Mouse (Mus musculus) heart, postnatal 0 days (tissue): Measurements from ENCODE around the gene Ccdc122. TPM values are rescaled to one million over a fixed set of nuclear protein-coding genes. Genes with fewer than 3 reads are reported as not detected.
"Not testable (repeated sequence)": the region's sequence is repeated elsewhere in the genome, so short reads cannot be mapped to it uniquely, and the experiment has no call there.

Experiments
- ATAC-seq: fragments of 200-750 bp; cut with Nextera tagmentation; 2 replicates; pipeline ENCODE4 v1.8.0; 2017; ENCODE audit warnings: low read depth, moderate number of reproducible peaks, moderate library complexity; ENCODE audit not compliant: insufficient read depth
- DNase-seq: peaks from one replicate; pipeline ENCODE4 v3.0.0-alpha.2; 2016; ENCODE audit warnings: low spot score
- H3K27ac ChIP-seq: fragments of 300-500 bp; sonication (generic); 2 replicates; pipeline ENCODE4 v1.5.1; 2014; ENCODE audit warnings: low read depth, mild to moderate bottlenecking
- H3K27me3 ChIP-seq: fragments of 300-500 bp; sonication (generic); 2 replicates; pipeline ENCODE4 v1.6.1; 2014; ENCODE audit warnings: low read length, mixed read lengths; ENCODE audit not compliant: control insufficient read depth, insufficient read depth
- H3K36me3 ChIP-seq: fragments of 300-500 bp; sonication (generic); replicated peaks from 2 replicates; pipeline ENCODE4 v1.6.1; 2014; ENCODE audit warnings: low read length, mixed read lengths; ENCODE audit not compliant: control insufficient read depth, insufficient read depth
- H3K4me1 ChIP-seq: fragments of 300-500 bp; sonication (generic); 2 replicates; pipeline ENCODE4 v1.6.1; 2014; ENCODE audit warnings: antibody characterized with exemption; ENCODE audit not compliant: control insufficient read depth, insufficient read depth
- H3K4me2 ChIP-seq: fragments of 300-500 bp; sonication (generic); 2 replicates; pipeline ENCODE4 v1.6.1; 2014; ENCODE audit warnings: low read depth, mild to moderate bottlenecking, low read length, moderate library complexity
- H3K4me3 ChIP-seq: fragments of 300-500 bp; sonication (generic); 2 replicates; pipeline ENCODE4 v1.5.1; 2014; ENCODE audit warnings: low read depth, low read length
- H3K9ac ChIP-seq: fragments of 300-500 bp; sonication (generic); replicated peaks from 2 replicates; pipeline ENCODE4 v1.6.1; 2014; ENCODE audit warnings: low read depth, low read length, mixed read lengths
- H3K9me3 ChIP-seq: fragments of 300-500 bp; sonication (generic); replicated peaks from 2 replicates; pipeline ENCODE4 v1.6.1; 2016; ENCODE audit warnings: low read length; ENCODE audit not compliant: control insufficient read depth
- CTCF ChIP-seq: IDR thresholded peaks from 2 replicates; pipeline ENCODE4 v1.5.1; 2016; ENCODE audit warnings: antibody characterized with exemption, control low read depth, low read depth
- EP300 ChIP-seq: IDR thresholded peaks from 2 replicates; pipeline ENCODE4 v1.6.1; 2016; ENCODE audit warnings: antibody characterized with exemption, low read depth
- WGBS: fragments of 180-500 bp; shearing (Covaris S2); extraction: QIAGEN DNeasy Blood & Tissue Kit; methylation state at CpG from one replicate; pipeline ENCODE4 v1.1.7; 2014; 5-methylcytosine and 5-hydroxymethylcytosine counted together
- polyA plus RNA-seq: library from polyadenylated mRNA; unstranded; fragments of >200 nt; fragmentation: Nextera tagmentation; extraction: Ambion mirVana; gene quantifications from 2 replicates; pipeline ENCODE4 v1.2.1, GENCODE M21; 2015
- total RNA-seq: library from RNA; depleted of rRNA; stranded (reverse); fragments of >200 nt; gene quantifications from 2 replicates; pipeline ENCODE4 v1.2.3, GENCODE M21; 2014; ENCODE audit warnings: low replicate concordance

The Ccdc122 gene
- total and polyA plus RNA-seq, 2 experiments from 2014 or later: 1.6 to 1.7 TPM

DNA sequence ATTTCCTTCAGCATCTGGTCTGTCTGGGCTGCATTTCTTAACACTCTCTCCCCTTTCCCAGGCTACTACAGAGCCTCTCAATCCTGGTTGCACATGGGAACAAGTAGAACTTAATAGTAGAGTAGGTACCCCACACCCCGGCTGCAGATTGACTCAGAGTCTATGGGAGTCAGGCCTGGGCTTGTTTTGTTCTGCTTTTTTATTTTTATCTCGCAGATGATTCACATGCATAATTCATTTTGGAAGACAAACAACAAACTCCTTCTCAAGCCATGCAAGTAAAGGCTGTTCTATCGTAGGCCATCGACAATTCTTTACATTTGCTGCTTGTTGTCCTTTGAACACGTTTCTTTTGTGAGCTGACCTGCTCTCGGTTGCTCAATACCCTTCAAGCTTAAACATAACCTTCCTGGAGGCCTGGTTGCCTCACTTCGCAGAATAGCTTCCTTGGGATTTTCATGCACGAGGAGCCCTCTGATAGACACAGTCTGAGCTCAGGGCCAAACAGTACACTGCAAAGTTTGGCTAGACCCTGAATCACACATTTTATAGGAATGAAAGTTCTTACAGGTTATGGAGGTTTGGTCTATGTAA, 1.4 kb downstream of the Ccdc122 start:
- DNase-seq: no peak
- Histone ChIP-seq H3K4me1 (no peaks in the 10 kb centered on the region), H3K4me2 (no peak overlapping the region), H3K9me3 (no peaks in the 10 kb centered on the region), H3K36me3 (no peaks in the 10 kb centered on the region), H3K27me3 (no peaks in the 10 kb centered on the region), H3K9ac (no peak overlapping the region), H3K27ac (no peak overlapping the region), H3K4me3 (no peak overlapping the region)
- WGBS: 82% methylated on average over 8 of the region's 8 CpGs
- TF ChIP-seq CTCF: no peak
- no peak for TF ChIP-seq EP300
- no peak for ATAC-seq

DNA sequence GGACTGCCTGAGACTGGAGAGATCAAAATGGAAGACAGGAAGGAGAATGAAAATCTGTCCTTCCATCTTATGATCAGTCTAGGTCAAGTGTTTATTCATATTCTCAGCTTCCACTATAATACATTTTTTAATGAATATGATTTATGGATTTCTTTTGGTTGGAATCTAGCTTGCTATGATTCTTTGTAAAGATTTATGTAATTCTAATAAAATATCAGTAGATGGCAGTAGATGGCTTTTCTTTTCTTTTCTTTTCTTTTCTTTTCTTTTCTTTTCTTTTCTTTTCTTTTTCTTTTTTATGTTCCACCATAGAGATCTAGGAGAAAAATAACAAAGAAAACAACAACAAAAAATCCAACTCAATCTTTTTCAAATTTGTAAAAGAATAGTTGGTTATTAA, 16.7 kb downstream of the Ccdc122 start:
- Histone ChIP-seq H3K4me3 (no peak overlapping the region), H3K9me3 (no peaks in the 10 kb centered on the region), H3K36me3 (no peaks in the 10 kb centered on the region), H3K27ac (no peak overlapping the region), H3K4me1 (no peaks in the 10 kb centered on the region), H3K27me3 (no peaks in the 10 kb centered on the region), H3K9ac (no peak overlapping the region), H3K4me2 (no peak overlapping the region)
- TF ChIP-seq EP300 (no peak), CTCF (no peak)
- ATAC-seq (no peak), DNase-seq (no peak)

- ATAC-seq (no peak), DNase-seq (no peak)
- TF ChIP-seq CTCF: no peak
- TF ChIP-seq EP300: no peak
- H3K27me3 ChIP-seq: no peaks in the 10 kb centered on the region
- 68% methylated on average over 1 of the region's 1 CpGs for WGBS
- no peak overlapping the region for H3K27ac ChIP-seq
- H3K4me2 ChIP-seq: no peak overlapping the region
- H3K4me1 ChIP-seq: no peaks in the 10 kb centered on the region
- no peak overlapping the region for H3K9ac ChIP-seq
- H3K9me3 ChIP-seq: no peaks in the 10 kb centered on the region
- no peak overlapping the region for H3K4me3 ChIP-seq
- no peaks in the 10 kb centered on the region for H3K36me3 ChIP-seq
Observed at GRCm38 (mm10) chr14:77069361-77069760, 32.8 kb downstream of the Ccdc122 start.

- no peak for ATAC-seq
Observed at GRCm38 (mm10) chr14:77081248-77081647, 44.7 kb downstream of the Ccdc122 start.

GRCm38 (mm10) chr14:77100285-77100684, 63.7 kb downstream of the Ccdc122 start:
- Histone ChIP-seq H3K27me3 (no peaks in the 10 kb centered on the region), H3K36me3 (no peaks in the 10 kb centered on the region), H3K9me3 (no peaks in the 10 kb centered on the region), H3K27ac (no peak overlapping the region), H3K4me3 (no peak overlapping the region), H3K4me2 (no peak overlapping the region), H3K4me1 (no peaks in the 10 kb centered on the region), H3K9ac (no peak overlapping the region)
- TF ChIP-seq EP300: no peak
- no peak for TF ChIP-seq CTCF
- 42% methylated on average over 2 of the region's 2 CpGs for WGBS
- DNase-seq (no peak), ATAC-seq (no peak)

More at GRCm38 (mm10) chr14:77081248-77081647, 44.7 kb downstream of the Ccdc122 start:
- no peak overlapping the region for H3K4me3 ChIP-seq
- no peaks in the 10 kb centered on the region for H3K27me3 ChIP-seq
- no peak for DNase-seq
- no peak overlapping the region for H3K27ac ChIP-seq
- no peak overlapping the region for H3K9ac ChIP-seq
- H3K9me3 ChIP-seq: no peaks in the 10 kb centered on the region
- WGBS: 81% methylated on average over 5 of the region's 5 CpGs
- no peak overlapping the region for H3K4me2 ChIP-seq
- H3K36me3 ChIP-seq: no peaks in the 10 kb centered on the region
- no peaks in the 10 kb centered on the region for H3K4me1 ChIP-seq
- TF ChIP-seq EP300: no peak
- TF ChIP-seq CTCF: no peak

GRCm38 (mm10) chr14:77110622-77111021, 74.0 kb downstream of the Ccdc122 start:
- H3K36me3 ChIP-seq, H3K9ac ChIP-seq, H3K9me3 ChIP-seq, H3K27me3 ChIP-seq, H3K4me3 ChIP-seq, H3K4me2 ChIP-seq, ATAC-seq, H3K4me1 ChIP-seq, DNase-seq, H3K27ac ChIP-seq: not testable (repeated sequence)
- 84% methylated on average over 5 of the region's 5 CpGs for WGBS
